Mouse (Mus musculus) spleen, adult 2 months (tissue): ENCODE measurements around the gene Mapk8ip2.

Experiments used
- CTCF ChIP-seq: fragments of 200-500 bp; IDR thresholded peaks from 2 replicates; pipeline ENCODE4 v1.5.1; 2011; ENCODE audit warnings: mild to moderate bottlenecking, inconsistent platforms; ENCODE audit not compliant: insufficient read depth, insufficient read length, insufficient replicate concordance; ENCODE audit errors: extremely low read depth
- POLR2A ChIP-seq: fragments of 200-500 bp; IDR thresholded peaks from 2 replicates; pipeline ENCODE4 v1.6.1; 2011; ENCODE audit warnings: low read depth, low read length, inconsistent platforms

GRCm38 (mm10) chr15:89425711-89426121 lies 28.0 kb upstream of the Mapk8ip2 start, which contains the start of gene Cpt1b:
- no peak for TF ChIP-seq POLR2A
- no peak for TF ChIP-seq CTCF
